Mouse (Mus musculus): ENCODE data around the gene Arhgap6. TPM values are rescaled to one million over a fixed set of nuclear protein-coding genes. Genes with fewer than 3 reads are reported as not detected.
A peak's percentile ranks its signal among the peaks of the same experiment; 100 is the strongest.

Gene Arhgap6
- polyA plus RNA-seq, 2 experiments, result 1.2 to 2.3 TPM

DNA sequence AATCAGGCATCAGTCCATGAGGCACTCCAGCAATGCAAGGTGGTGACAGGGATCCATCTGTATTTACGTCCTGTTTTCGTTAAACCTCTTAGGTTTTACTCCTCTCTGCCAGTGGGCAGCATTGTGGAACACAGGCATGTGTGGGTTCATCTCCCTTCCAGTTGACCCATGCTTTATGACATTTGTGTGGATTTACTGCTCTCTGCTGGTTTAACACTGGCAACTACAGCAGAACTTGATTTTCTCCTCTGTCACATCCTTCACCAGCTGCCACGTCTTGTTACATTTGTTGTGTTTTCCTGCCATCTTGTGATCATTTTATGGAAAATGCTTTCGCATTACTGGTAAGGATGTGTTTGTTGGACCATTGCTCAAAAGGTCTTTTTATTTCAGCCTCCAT lies 504.7 kb downstream of the Arhgap6 start:
- no peaks in the 10 kb centered on the region for H3K9me3 ChIP-seq (ENCODE audit: control insufficient read depth, low read length)
- H3K9ac ChIP-seq (replicated peaks), result no peak overlapping the region
- no peak overlapping the region for H3K27ac ChIP-seq
- no peak for ATAC-seq (ENCODE audit: insufficient read depth)
- no peak overlapping the region for H3K4me3 ChIP-seq (ENCODE audit: insufficient read depth in 1 of 2, low read depth in 2 of 2, low read length in 2 of 2)
- H3K4me2 ChIP-seq (ENCODE audit: low read depth), result no peak overlapping the region
- WGBS (ENCODE audit: insufficient replicate concordance), result 71% methylated on average over 4 of the region's 4 CpGs
- no peaks in the 10 kb centered on the region for H3K36me3 ChIP-seq (replicated peaks; ENCODE audit: control insufficient read depth, insufficient read depth, low read depth)
- TF ChIP-seq EP300 (IDR thresholded peaks at IDR 0.05; ENCODE audit: low read depth), result no peak
- peak; percentile 33 for TF ChIP-seq CTCF (IDR thresholded peaks at IDR 0.05; ENCODE audit: low read depth)
- H3K4me1 ChIP-seq (replicated peaks; ENCODE audit: control insufficient read depth in 2 of 2, insufficient read depth in 2 of 2, low read length in 1 of 2), result no peaks in the 10 kb centered on the region
- H3K27me3 ChIP-seq (ENCODE audit: control insufficient read depth, insufficient read depth, low read length), result no peaks in the 10 kb centered on the region
- no peak for DNase-seq (ENCODE audit: low read depth in 3 of 3, low spot score in 3 of 3)

DNA sequence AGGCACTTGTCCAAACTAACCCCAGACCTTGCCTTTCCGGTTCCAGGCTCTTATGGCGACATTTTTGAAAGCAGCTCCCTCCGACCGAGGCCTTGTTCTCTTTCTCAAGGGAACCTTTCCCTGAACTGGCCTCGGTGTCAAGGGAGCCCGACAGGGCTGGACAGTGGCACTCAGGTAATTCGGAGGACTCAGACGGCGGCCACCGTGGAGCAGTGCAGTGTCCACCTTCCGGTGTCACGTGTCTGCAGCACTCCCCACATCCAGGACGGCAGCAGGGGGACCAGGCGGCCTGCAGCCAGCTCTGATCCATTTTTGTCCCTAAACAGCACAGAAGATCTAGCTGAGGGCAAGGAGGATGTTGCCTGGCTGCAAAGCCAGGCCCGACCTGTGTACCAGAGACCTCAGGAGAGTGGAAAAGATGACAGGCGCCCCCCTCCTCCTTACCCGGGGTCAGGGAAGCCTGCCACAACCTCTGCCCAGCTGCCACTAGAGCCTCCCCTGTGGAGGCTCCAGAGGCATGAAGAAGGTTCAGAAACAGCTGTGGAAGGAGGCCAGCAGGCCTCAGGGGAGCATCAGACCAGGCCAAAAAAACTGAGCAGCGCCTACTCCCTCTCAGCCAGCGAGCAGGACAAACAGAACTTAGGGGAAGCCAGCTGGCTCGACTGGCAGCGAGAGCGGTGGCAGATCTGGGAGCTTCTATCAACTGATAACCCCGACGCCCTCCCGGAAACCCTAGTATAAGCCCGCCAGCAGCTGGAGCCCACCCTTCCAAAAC lies 507.6 kb downstream of the Arhgap6 start:
- Histone ChIP-seq H3K4me2 (ENCODE audit: low read depth) (no peak overlapping the region), H3K27ac (no peak overlapping the region), H3K4me1 (replicated peaks; ENCODE audit: control insufficient read depth in 2 of 2, insufficient read depth in 2 of 2, low read length in 1 of 2) (no peaks in the 10 kb centered on the region), H3K9me3 (ENCODE audit: control insufficient read depth, low read length) (no peaks in the 10 kb centered on the region), H3K27me3 (ENCODE audit: control insufficient read depth, insufficient read depth, low read length) (no peaks in the 10 kb centered on the region), H3K36me3 (replicated peaks; ENCODE audit: control insufficient read depth, insufficient read depth, low read depth) (no peaks in the 10 kb centered on the region), H3K4me3 (ENCODE audit: insufficient read depth in 1 of 2, low read depth in 2 of 2, low read length in 2 of 2) (no peak overlapping the region), H3K9ac (replicated peaks) (no peak overlapping the region)
- TF ChIP-seq EP300 (IDR thresholded peaks at IDR 0.05; ENCODE audit: low read depth) (no peak), CTCF (IDR thresholded peaks at IDR 0.05; ENCODE audit: low read depth) (no peak)
- no peak; the same call in 1 of the 2 replicates for ATAC-seq (ENCODE audit: insufficient read depth)
- WGBS (ENCODE audit: insufficient replicate concordance), result 68% methylated on average over 22 of the region's 26 CpGs
- no peak for DNase-seq (ENCODE audit: low read depth in 3 of 3, low spot score in 3 of 3)

DNA sequence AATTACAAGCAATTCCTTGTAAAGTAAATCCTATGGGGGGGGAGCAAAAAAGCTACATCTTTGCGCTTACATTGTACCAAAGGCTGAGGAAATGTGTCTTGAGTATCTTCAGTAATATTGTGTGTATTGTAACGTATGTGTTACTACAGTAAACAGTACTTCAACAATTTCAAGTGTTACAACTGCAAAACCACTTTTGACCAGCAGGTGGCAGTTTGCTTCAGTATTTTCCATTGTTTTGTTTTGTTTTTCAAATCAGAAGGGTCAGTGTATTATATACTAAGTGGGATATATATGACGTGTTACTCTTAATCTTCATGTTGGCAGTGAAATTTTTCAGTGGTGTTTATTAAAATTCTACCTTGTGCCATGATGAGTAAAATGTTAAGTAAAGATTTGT lies 509.0 kb downstream of the Arhgap6 start:
- 33% methylated on average over 3 of the region's 3 CpGs for WGBS (ENCODE audit: insufficient replicate concordance)
- Histone ChIP-seq H3K4me1 (replicated peaks; ENCODE audit: control insufficient read depth in 2 of 2, insufficient read depth in 2 of 2, low read length in 1 of 2) (no peaks in the 10 kb centered on the region), H3K9me3 (ENCODE audit: control insufficient read depth, low read length) (no peaks in the 10 kb centered on the region), H3K36me3 (replicated peaks; ENCODE audit: control insufficient read depth, insufficient read depth, low read depth) (no peaks in the 10 kb centered on the region), H3K4me2 (ENCODE audit: low read depth) (no peak overlapping the region), H3K9ac (replicated peaks) (no peak overlapping the region), H3K4me3 (ENCODE audit: insufficient read depth in 1 of 2, low read depth in 2 of 2, low read length in 2 of 2) (no peak overlapping the region), H3K27me3 (ENCODE audit: control insufficient read depth, insufficient read depth, low read length) (no peaks in the 10 kb centered on the region), H3K27ac (no peak overlapping the region)
- ATAC-seq (ENCODE audit: insufficient read depth) (no peak), DNase-seq (ENCODE audit: low read depth in 3 of 3, low spot score in 3 of 3) (peak in 1 of 3 experiments; percentile 9)
- TF ChIP-seq CTCF (IDR thresholded peaks at IDR 0.05; ENCODE audit: low read depth) (peak; percentile 57; the same call in 1 of the 2 replicates), EP300 (IDR thresholded peaks at IDR 0.05; ENCODE audit: low read depth) (no peak)

DNA sequence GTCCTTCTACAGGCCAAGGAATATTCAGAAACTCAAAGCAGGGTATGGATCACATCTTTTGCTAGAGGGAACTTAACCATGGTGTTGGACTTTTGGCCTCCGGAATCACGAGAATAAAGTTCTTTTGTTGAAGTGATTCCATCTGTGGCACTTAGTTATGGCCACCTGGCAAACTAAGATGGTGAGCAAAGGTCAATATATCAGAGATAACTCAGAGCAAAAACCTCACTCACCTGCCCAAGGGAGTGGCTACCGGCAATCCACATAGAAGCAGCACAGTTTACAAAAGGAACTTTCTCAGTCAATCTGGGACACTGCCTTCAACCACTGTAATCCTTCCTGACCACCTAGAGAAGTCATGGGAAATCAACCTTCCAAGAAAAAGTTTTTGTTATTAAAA lies 513.7 kb downstream of the Arhgap6 start:
- H3K9ac ChIP-seq (replicated peaks), result no peak overlapping the region
- H3K4me1 ChIP-seq (replicated peaks; ENCODE audit: control insufficient read depth in 2 of 2, insufficient read depth in 2 of 2, low read length in 1 of 2), result no peaks in the 10 kb centered on the region
- no peak overlapping the region for H3K4me3 ChIP-seq (ENCODE audit: insufficient read depth in 1 of 2, low read depth in 2 of 2, low read length in 2 of 2)
- no peaks in the 10 kb centered on the region for H3K9me3 ChIP-seq (ENCODE audit: control insufficient read depth, low read length)
- 68% methylated on average over 3 of the region's 3 CpGs for WGBS (ENCODE audit: insufficient replicate concordance)
- H3K36me3 ChIP-seq (replicated peaks; ENCODE audit: control insufficient read depth, insufficient read depth, low read depth), result no peaks in the 10 kb centered on the region
- no peak for ATAC-seq (ENCODE audit: insufficient read depth)
- no peak overlapping the region for H3K27ac ChIP-seq
- H3K4me2 ChIP-seq (ENCODE audit: low read depth), result no peak overlapping the region
- no peaks in the 10 kb centered on the region for H3K27me3 ChIP-seq (ENCODE audit: control insufficient read depth, insufficient read depth, low read length)
- DNase-seq (ENCODE audit: low read depth in 3 of 3, low spot score in 3 of 3), result no peak
- TF ChIP-seq CTCF (IDR thresholded peaks at IDR 0.05; ENCODE audit: low read depth), result no peak
- TF ChIP-seq EP300 (IDR thresholded peaks at IDR 0.05; ENCODE audit: low read depth), result no peak

DNA sequence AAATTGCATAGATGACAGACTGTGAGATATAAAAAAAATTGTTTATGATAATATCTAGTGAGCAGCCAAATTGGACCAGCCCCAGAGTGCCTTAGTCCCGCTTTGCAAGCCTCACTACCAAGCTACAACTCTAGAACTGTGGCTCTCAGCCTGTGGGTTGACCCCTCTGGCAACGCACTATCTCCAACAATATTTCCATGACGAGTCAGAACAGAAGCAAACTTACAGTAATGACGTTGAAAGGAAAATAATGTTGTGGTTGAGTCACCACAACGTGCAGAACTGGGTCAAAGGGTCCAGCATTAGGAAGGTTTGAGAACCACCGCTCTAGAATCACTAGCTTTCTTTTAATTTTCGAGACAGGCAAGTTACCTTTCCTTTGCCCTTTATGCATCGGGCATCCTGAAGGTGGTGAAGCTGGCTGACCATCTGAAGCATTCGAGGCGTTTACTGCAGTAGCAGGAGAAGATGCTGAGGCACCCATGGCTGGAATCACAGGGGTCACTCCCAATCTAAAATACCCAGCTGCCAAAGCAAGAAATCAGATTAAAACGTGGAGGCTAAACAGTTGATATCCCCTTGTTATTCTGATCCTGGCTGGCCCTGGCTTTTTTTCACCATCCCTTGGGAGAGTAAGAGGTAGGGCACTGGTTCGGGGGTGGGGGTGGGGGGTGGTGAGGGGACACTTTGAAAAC lies 524.3 kb downstream of the Arhgap6 start:
- Histone ChIP-seq H3K4me3 (ENCODE audit: insufficient read depth in 1 of 2, low read depth in 2 of 2, low read length in 2 of 2) (peak overlapping the region; percentile 71 to 80), H3K4me1 (replicated peaks; ENCODE audit: control insufficient read depth in 2 of 2, insufficient read depth in 2 of 2, low read length in 1 of 2) (peaks cover 0 to 1% of the 10 kb centered on the region in 2 experiments; a peak in 2 of 4 replicates), H3K9me3 (ENCODE audit: control insufficient read depth, low read length) (no peaks in the 10 kb centered on the region), H3K36me3 (replicated peaks; ENCODE audit: control insufficient read depth, insufficient read depth, low read depth) (peaks cover 2% of the 10 kb centered on the region; the same call in 1 of the 2 replicates), H3K4me2 (ENCODE audit: low read depth) (peak overlapping the region; percentile 64), H3K9ac (replicated peaks) (peak overlapping the region; percentile 70), H3K27ac (no peak overlapping the region), H3K27me3 (ENCODE audit: control insufficient read depth, insufficient read depth, low read length) (no peaks in the 10 kb centered on the region)
- 41% methylated on average over 12 of the region's 12 CpGs for WGBS (ENCODE audit: insufficient replicate concordance)
- DNase-seq (ENCODE audit: low read depth in 3 of 3, low spot score in 3 of 3) (no peak), ATAC-seq (ENCODE audit: insufficient read depth) (no peak)
- TF ChIP-seq CTCF (IDR thresholded peaks at IDR 0.05; ENCODE audit: low read depth) (no peak), EP300 (IDR thresholded peaks at IDR 0.05; ENCODE audit: low read depth) (no peak)

Data from liver, embryonic 14.5 days (tissue).